Mouse (Mus musculus) liver, embryonic 14.5 days (tissue): ENCODE measurements around the gene Ankrd55. TPM values are rescaled to one million over a fixed set of nuclear protein-coding genes. Genes with fewer than 3 reads are reported as not detected.
"Not testable (repeated sequence)": the region's sequence is repeated elsewhere in the genome, so short reads cannot be mapped to it uniquely, and the experiment has no call there.

ENCODE experiments used
- ATAC-seq: fragments of 200-750 bp; cut with Nextera tagmentation; 2 replicates; pipeline ENCODE4 v1.8.0; 2017; ENCODE audit warnings: moderate number of reproducible peaks, mild to moderate bottlenecking, moderate library complexity; ENCODE audit not compliant: insufficient read depth
- DNase-seq, 3 experiments: peaks; one replicate each; pipeline ENCODE4 v3.0.0-alpha.2; 2012 to 2013; ENCODE audit warnings: low read depth in 3 of 3, low spot score in 3 of 3
- H3K27ac ChIP-seq: fragments of 300-500 bp; sonication (generic); 2 replicates; pipeline ENCODE4 v1.5.1; 2014; ENCODE audit warnings: moderate library complexity, mild to moderate bottlenecking, control low read depth, inconsistent platforms
- H3K27me3 ChIP-seq: fragments of 300-500 bp; sonication (generic); 2 replicates; pipeline ENCODE4 v1.6.1; 2014; ENCODE audit warnings: mild to moderate bottlenecking, low read length, moderate library complexity; ENCODE audit not compliant: control insufficient read depth, insufficient read depth
- H3K36me3 ChIP-seq: fragments of 300-500 bp; sonication (generic); replicated peaks from 2 replicates; pipeline ENCODE4 v1.6.1; 2014; ENCODE audit warnings: low read depth; ENCODE audit not compliant: control insufficient read depth, insufficient read depth
- H3K4me1 ChIP-seq, 2 experiments: fragments of 200-500 bp in 1 of 2; fragments of 300-500 bp in 1 of 2; sonication (generic) in 1 of 2; replicated peaks; 2 replicates each; pipeline ENCODE4 v1.6.1; 2012 to 2014; ENCODE audit warnings: antibody characterized with exemption in 1 of 2, inconsistent platforms in 1 of 2, low read length in 1 of 2; ENCODE audit not compliant: control insufficient read depth in 2 of 2, insufficient read depth in 2 of 2
- H3K4me2 ChIP-seq: fragments of 300-500 bp; sonication (generic); 2 replicates; pipeline ENCODE4 v1.6.1; 2014; ENCODE audit warnings: low read depth, mild to moderate bottlenecking, control low read depth, moderate library complexity
- H3K4me3 ChIP-seq, 2 experiments: fragments of 200-500 bp in 1 of 2; fragments of 300-500 bp in 1 of 2; sonication (generic) in 1 of 2; 2 replicates each; pipeline ENCODE4 v1.5.1; 2012 to 2014; ENCODE audit warnings: low read depth in 2 of 2, low read length in 2 of 2, mild to moderate bottlenecking in 2 of 2, control low read depth in 1 of 2, inconsistent platforms in 1 of 2, moderate library complexity in 1 of 2; ENCODE audit not compliant: insufficient read depth in 1 of 2
- H3K9ac ChIP-seq: fragments of 300-500 bp; sonication (generic); replicated peaks from 2 replicates; pipeline ENCODE4 v1.6.1; 2014; ENCODE audit warnings: mild to moderate bottlenecking, control low read depth, moderate library complexity
- H3K9me3 ChIP-seq: fragments of 300-500 bp; sonication (generic); 2 replicates; pipeline ENCODE4 v1.6.1; 2016; ENCODE audit warnings: low read length, mixed read lengths; ENCODE audit not compliant: control insufficient read depth
- CTCF ChIP-seq: IDR thresholded peaks from 2 replicates; pipeline ENCODE4 v1.5.1; 2016; ENCODE audit warnings: antibody characterized with exemption, low read depth, control low read depth
- EP300 ChIP-seq: IDR thresholded peaks from 2 replicates; pipeline ENCODE4 v1.6.1; 2016; ENCODE audit warnings: antibody characterized with exemption, low read depth
- WGBS: fragments of 180-500 bp; shearing (Covaris S2); extraction: QIAGEN DNeasy Blood & Tissue Kit; methylation state at CpG from one replicate; pipeline ENCODE4 v1.1.7; 2014; ENCODE audit not compliant: insufficient replicate concordance; 5-methylcytosine and 5-hydroxymethylcytosine counted together
- polyA plus RNA-seq, 2 experiments: library from polyadenylated mRNA; depleted of rRNA in 1 of 2; stranded (reverse) in 1 of 2; unstranded in 1 of 2; fragments of >200 nt; fragmentation: Nextera tagmentation in 1 of 2; extraction: Ambion mirVana in 1 of 2; gene quantifications; 2 replicates each; pipeline versions ENCODE4 v1.2.1 to v1.2.3; 2012 to 2014

Ankrd55 gene
- polyA plus RNA-seq, 2 experiments, result 0.10 to 0.13 TPM

GRCm38 (mm10) chr13:112303429-112303828, 15.2 kb downstream of the Ankrd55 start:
- no peaks in the 10 kb centered on the region for H3K27me3 ChIP-seq
- no peak overlapping the region for H3K4me2 ChIP-seq
- DNase-seq, result no peak
- ATAC-seq, result no peak
- H3K27ac ChIP-seq, result no peak overlapping the region
- no peaks in the 10 kb centered on the region for H3K4me1 ChIP-seq
- H3K9ac ChIP-seq, result no peak overlapping the region
- no peak overlapping the region for H3K4me3 ChIP-seq
- TF ChIP-seq EP300 (no peak), CTCF (no peak)
- no peaks in the 10 kb centered on the region for H3K9me3 ChIP-seq
- 86% methylated on average over 2 of the region's 2 CpGs for WGBS
- no peaks in the 10 kb centered on the region for H3K36me3 ChIP-seq

- Histone ChIP-seq H3K27ac (no peak overlapping the region), H3K9ac (no peak overlapping the region), H3K36me3 (no peaks in the 10 kb centered on the region), H3K4me3 (no peak overlapping the region), H3K4me1 (no peaks in the 10 kb centered on the region), H3K9me3 (no peaks in the 10 kb centered on the region), H3K4me2 (no peak overlapping the region), H3K27me3 (no peaks in the 10 kb centered on the region)
- no peak for ATAC-seq
- TF ChIP-seq EP300, result no peak
- peak; percentile 53 for TF ChIP-seq CTCF
- 5% methylated on average over 1 of the region's 1 CpGs for WGBS
- no peak for DNase-seq
Measured at GRCm38 (mm10) chr13:112308672-112309071, 20.4 kb downstream of the Ankrd55 start.

DNA sequence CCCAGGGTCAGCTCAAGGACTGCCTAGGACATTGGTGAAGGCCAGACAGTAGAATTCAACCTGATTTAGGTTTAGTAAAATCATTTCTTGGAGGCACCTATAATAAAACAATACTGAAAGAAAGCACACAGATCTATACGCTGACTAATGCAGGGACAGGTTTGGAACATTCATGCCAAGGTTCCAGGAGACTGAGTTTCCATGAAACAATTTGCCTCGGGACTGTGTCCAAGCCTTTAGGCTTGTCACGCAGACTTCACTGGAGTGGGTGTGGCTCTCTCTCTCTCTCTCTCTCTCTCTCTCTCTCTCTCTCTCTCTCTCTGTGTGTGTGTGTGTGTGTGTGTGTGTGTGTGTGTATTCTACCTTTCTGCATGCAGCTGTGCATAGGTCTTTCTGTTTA, 23.4 kb downstream of the Ankrd55 start:
- H3K27ac ChIP-seq, ATAC-seq, H3K9ac ChIP-seq, H3K9me3 ChIP-seq, H3K36me3 ChIP-seq, DNase-seq, H3K4me3 ChIP-seq, H3K4me1 ChIP-seq, H3K4me2 ChIP-seq, H3K27me3 ChIP-seq: not testable (repeated sequence)
- WGBS, result 64% methylated on average over 3 of the region's 3 CpGs

- no peak for TF ChIP-seq CTCF
- no peak for TF ChIP-seq EP300
- H3K9ac ChIP-seq, result no peak overlapping the region
- H3K27me3 ChIP-seq, result no peaks in the 10 kb centered on the region
- H3K4me1 ChIP-seq, result peaks cover 0 to 2% of the 10 kb centered on the region in 2 experiments; a peak in 1 of 4 replicates
- no peaks in the 10 kb centered on the region for H3K36me3 ChIP-seq
- no peak overlapping the region for H3K27ac ChIP-seq
- no peaks in the 10 kb centered on the region for H3K9me3 ChIP-seq
- no peak overlapping the region for H3K4me2 ChIP-seq
- ATAC-seq, result no peak
- 48% methylated on average over 3 of the region's 3 CpGs for WGBS
- no peak for DNase-seq
- H3K4me3 ChIP-seq, result no peak overlapping the region
Measured at GRCm38 (mm10) chr13:112315442-112315841, 27.2 kb downstream of the Ankrd55 start.

- H3K4me1 ChIP-seq, result peaks cover 0 to 2% of the 10 kb centered on the region in 2 experiments; a peak in 1 of 4 replicates
- no peak overlapping the region for H3K27ac ChIP-seq
- H3K27me3 ChIP-seq, result no peaks in the 10 kb centered on the region
- 47% methylated on average over 11 of the region's 11 CpGs for WGBS
- H3K36me3 ChIP-seq, result no peaks in the 10 kb centered on the region
- H3K9ac ChIP-seq, result no peak overlapping the region
- ATAC-seq, result no peak
- H3K9me3 ChIP-seq, result no peaks in the 10 kb centered on the region
- H3K4me3 ChIP-seq, result no peak overlapping the region
- DNase-seq, result no peak
- H3K4me2 ChIP-seq, result no peak overlapping the region
- TF ChIP-seq CTCF (no peak), EP300 (no peak)
Measured at GRCm38 (mm10) chr13:112316622-112317482, 28.6 kb downstream of the Ankrd55 start.
